7 mouse cellular contexts compared by ENCODE assay signal in genomic region chr7:90301942-90302646, GRCm38 (mm10). TPM values are rescaled to one million over a fixed set of nuclear protein-coding genes. Genes with fewer than 3 reads are reported as not detected.
DNase-seq lines count a peak whose midpoint lies in the region; ATAC-seq lines count a peak whose summit lies in the region.

Gene Sytl2, plus strand, starts transcription at chr7:90302252.

- peak within 1 kb of the TSS; percentile 96 for H3K4me2 ChIP-seq in intestine, embryonic 15.5 days (replicated peaks)
- H3K4me2 ChIP-seq in limb, embryonic 12.5 days: peak within 1 kb of the TSS; percentile 89
- H3K4me2 ChIP-seq in midbrain, embryonic 13.5 days (replicated peaks): peak within 1 kb of the TSS; percentile 98

- H3K27me3 ChIP-seq in intestine, embryonic 15.5 days (replicated peaks): peaks cover 2% of the 10 kb centered on the region; the same call in 1 of the 2 replicates
- peaks cover 27% of the 10 kb centered on the region for H3K27me3 ChIP-seq in limb, embryonic 12.5 days
- H3K27me3 ChIP-seq in midbrain, embryonic 13.5 days: peaks cover 31% of the 10 kb centered on the region

- peak; percentile 94 for ATAC-seq in intestine, embryonic 15.5 days
- peak; percentile 65; the same call in 1 of the 2 replicates for ATAC-seq in limb, embryonic 12.5 days (ENCODE audit: insufficient number of reproducible peaks, insufficient read depth, low FRiP score, low TSS enrichment, low read depth)
- peak; percentile 89 for ATAC-seq in midbrain, embryonic 13.5 days

- H3K4me3 ChIP-seq in intestine, embryonic 15.5 days (replicated peaks): peak within 1 kb of the TSS; percentile 65
- H3K4me3 ChIP-seq in limb, embryonic 12.5 days (replicated peaks): peak within 1 kb of the TSS; percentile 60
- H3K4me3 ChIP-seq in midbrain, embryonic 13.5 days (replicated peaks): peak within 1 kb of the TSS; percentile 67

- peak; percentile 9 for DNase-seq in adipocyte (ENCODE audit: low spot score)
- DNase-seq in cerebellum, postnatal 25 days: peak; percentile 70 to 81
- peak; percentile 65 for DNase-seq in gastrocnemius, postnatal 25 days
- DNase-seq in spleen, adult 18-20 months: peak; percentile 46 to 60

- H3K27ac ChIP-seq in intestine, embryonic 15.5 days: no peak within 1 kb of the TSS
- 0 out of 2 replicates have a peak within 1 kb of the TSS, but pooled peaks have one; percentile 41 for H3K27ac ChIP-seq in limb, embryonic 12.5 days
- no peak within 1 kb of the TSS for H3K27ac ChIP-seq in midbrain, embryonic 13.5 days

- no peaks in the 10 kb centered on the region for H3K36me3 ChIP-seq in intestine, embryonic 15.5 days
- no peaks in the 10 kb centered on the region for H3K36me3 ChIP-seq in limb, embryonic 12.5 days
- no peaks in the 10 kb centered on the region for H3K36me3 ChIP-seq in midbrain, embryonic 13.5 days

- peak within 1 kb of the TSS; percentile 59 for H3K9ac ChIP-seq in intestine, embryonic 15.5 days
- peak within 1 kb of the TSS; percentile 69 for H3K9ac ChIP-seq in limb, embryonic 12.5 days (replicated peaks)
- H3K9ac ChIP-seq in midbrain, embryonic 13.5 days (replicated peaks): peak within 1 kb of the TSS; percentile 70

- H3K9me3 ChIP-seq in intestine, embryonic 15.5 days: no peaks in the 10 kb centered on the region
- no peaks in the 10 kb centered on the region for H3K9me3 ChIP-seq in limb, embryonic 12.5 days
- H3K9me3 ChIP-seq in midbrain, embryonic 13.5 days: no peaks in the 10 kb centered on the region

- WGBS in intestine, embryonic 15.5 days: 1% methylated on average over 43 of the region's 43 CpGs
- 2% methylated on average over 43 of the region's 43 CpGs for WGBS in limb, embryonic 12.5 days
- 2% methylated on average over 43 of the region's 43 CpGs for WGBS in midbrain, embryonic 13.5 days

- no peaks in the 10 kb centered on the region for H3K4me1 ChIP-seq in intestine, embryonic 15.5 days (replicated peaks)
- H3K4me1 ChIP-seq in limb, embryonic 12.5 days (replicated peaks): peaks cover 6% of the 10 kb centered on the region; the same call in 1 of the 2 replicates
- peaks cover 8% of the 10 kb centered on the region for H3K4me1 ChIP-seq in midbrain, embryonic 13.5 days (replicated peaks)

RNA-seq across cellular contexts. Expression of gene Sytl2, which starts in this region (rescaled TPM):
- total RNA-seq in gastrocnemius, postnatal 25 days (2021): 1 to 10 TPM; 5.8 to 6.0 TPM
- polyA plus RNA-seq in intestine, embryonic 15.5 days (2015; fragmentation: Nextera tagmentation; extraction: Ambion mirVana): 9.4 and 9.9 TPM in 2 replicates
- 8.9 and 10.9 TPM in 2 replicates for polyA plus RNA-seq in limb, embryonic 12.5 days (2016; fragmentation: Nextera tagmentation; extraction: Ambion mirVana)
- polyA plus RNA-seq in midbrain, embryonic 13.5 days (2015; fragmentation: Nextera tagmentation; extraction: Ambion mirVana): 2.3 and 2.4 TPM in 2 replicates

Comparison
In these comparisons a context has a peak if more than half of its experiments do, and no peak if none do; other contexts are left out.
1. DNase-seq: peak in every context shown above with its lines; median percentile 76 in cerebellum, postnatal 25 days; 65 in gastrocnemius, postnatal 25 days; 53 in spleen, adult 18-20 months; 9 in adipocyte.